Mouse (Mus musculus): ENCODE data around the gene Phc2.

- TF ChIP-seq SMC3 (IDR thresholded peaks at IDR 0.05; ENCODE audit: low read depth, low read length) (no peak), MAFK (IDR thresholded peaks at IDR 0.05; ENCODE audit: borderline replicate concordance, low read depth, low read length) (no peak), HCFC1 (IDR thresholded peaks at IDR 0.05; ENCODE audit: low read depth, low read length) (no peak), CTCF (IDR thresholded peaks at IDR 0.05 in 2 of 3, conservative IDR thresholded peaks at IDR 0.05 in 1 of 3; ENCODE audit: control insufficient read depth in 1 of 3, insufficient read depth in 1 of 3, low read depth in 2 of 3, low read length in 3 of 3, poor library complexity in 1 of 3, severe bottlenecking in 1 of 3) (no peak), USF2 (IDR thresholded peaks at IDR 0.05; ENCODE audit: borderline replicate concordance in 1 of 2, insufficient read depth in 1 of 2, low read depth in 1 of 2, low read length in 2 of 2) (no peak), EP300 (IDR thresholded peaks at IDR 0.05; ENCODE audit: low read depth in 1 of 2, low read length in 2 of 2) (no peak), GATA1 (IDR thresholded peaks at IDR 0.05; ENCODE audit: low read depth, low read length) (no peak), TAL1 (IDR thresholded peaks at IDR 0.05; ENCODE audit: low read length) (no peak), NRF1 (IDR thresholded peaks at IDR 0.05; ENCODE audit: insufficient read depth, low read depth, low read length, poor library complexity, severe bottlenecking) (no peak), TBP (IDR thresholded peaks at IDR 0.05; ENCODE audit: low read depth, low read length) (no peak), POLR2AphosphoS5 (IDR thresholded peaks at IDR 0.05; ENCODE audit: borderline replicate concordance, low read depth, low read length) (no peak), ZMIZ1 (IDR thresholded peaks at IDR 0.05; ENCODE audit: low read depth, low read length) (no peak), POLR2A (IDR thresholded peaks at IDR 0.05; ENCODE audit: control insufficient read depth in 1 of 2, insufficient read depth in 1 of 2, low read depth in 1 of 2, low read length in 2 of 2, poor library complexity in 1 of 2) (no peak)
These were observed 35.5 kb upstream of the Phc2 start for GRCm38 (mm10) chr4:128618963-128619362.

Data from MEL (cell line).